Mouse (Mus musculus) kidney, embryonic 14.5 days (tissue): ENCODE data around the gene Dcun1d5. TPM values are rescaled to one million over a fixed set of nuclear protein-coding genes. Genes with fewer than 3 reads are reported as not detected.

Experiments used
- ATAC-seq: fragments of 200-750 bp; cut with Nextera tagmentation; 2 replicates; pipeline ENCODE4 v1.8.0; 2017; ENCODE audit warnings: moderate number of reproducible peaks, mild to moderate bottlenecking, moderate TSS enrichment, moderate library complexity; ENCODE audit not compliant: low FRiP score, low TSS enrichment
- H3K27ac ChIP-seq: fragments of 300-500 bp; sonication (generic); 2 replicates; pipeline ENCODE4 v1.5.1; 2014; ENCODE audit warnings: low read depth, mild to moderate bottlenecking, low read length, moderate library complexity, mixed read lengths
- H3K27me3 ChIP-seq: fragments of 300-500 bp; sonication (generic); 2 replicates; pipeline ENCODE4 v1.6.1; 2014; ENCODE audit warnings: mild to moderate bottlenecking, low read length; ENCODE audit not compliant: control insufficient read depth, insufficient read depth
- H3K36me3 ChIP-seq: fragments of 300-500 bp; sonication (generic); 2 replicates; pipeline ENCODE4 v1.6.1; 2014; ENCODE audit warnings: low read length, mixed read lengths; ENCODE audit not compliant: control insufficient read depth, insufficient read depth
- H3K4me1 ChIP-seq: fragments of 300-500 bp; sonication (generic); 2 replicates; pipeline ENCODE4 v1.6.1; 2014; ENCODE audit warnings: low read length, mixed read lengths; ENCODE audit not compliant: control insufficient read depth, insufficient read depth
- H3K4me2 ChIP-seq: fragments of 300-500 bp; sonication (generic); replicated peaks from 2 replicates; pipeline ENCODE4 v1.6.1; 2014; ENCODE audit warnings: low read depth, mild to moderate bottlenecking, low read length
- H3K4me3 ChIP-seq: fragments of 300-500 bp; sonication (generic); 2 replicates; pipeline ENCODE4 v1.5.1; 2014; ENCODE audit warnings: mild to moderate bottlenecking, low read length
- H3K9ac ChIP-seq: fragments of 300-500 bp; sonication (generic); 2 replicates; pipeline ENCODE4 v1.6.1; 2014; ENCODE audit warnings: low read depth, mild to moderate bottlenecking, low read length, moderate library complexity
- H3K9me3 ChIP-seq: fragments of 300-500 bp; sonication (generic); 2 replicates; pipeline ENCODE4 v1.6.1; 2016; ENCODE audit warnings: low read length; ENCODE audit not compliant: control insufficient read depth
- WGBS: fragments of 180-500 bp; shearing (Covaris S2); extraction: QIAGEN DNeasy Blood & Tissue Kit; methylation state at CpG from one replicate; pipeline ENCODE4 v1.1.7; 2014; 5-methylcytosine and 5-hydroxymethylcytosine counted together
- polyA plus RNA-seq: library from polyadenylated mRNA; unstranded; fragments of >200 nt; fragmentation: Nextera tagmentation; extraction: Ambion mirVana; gene quantifications from 2 replicates; pipeline ENCODE4 v1.2.1, GENCODE M21; 2014

Dcun1d5 gene
- 139 and 157 TPM in 2 replicates for polyA plus RNA-seq

DNA sequence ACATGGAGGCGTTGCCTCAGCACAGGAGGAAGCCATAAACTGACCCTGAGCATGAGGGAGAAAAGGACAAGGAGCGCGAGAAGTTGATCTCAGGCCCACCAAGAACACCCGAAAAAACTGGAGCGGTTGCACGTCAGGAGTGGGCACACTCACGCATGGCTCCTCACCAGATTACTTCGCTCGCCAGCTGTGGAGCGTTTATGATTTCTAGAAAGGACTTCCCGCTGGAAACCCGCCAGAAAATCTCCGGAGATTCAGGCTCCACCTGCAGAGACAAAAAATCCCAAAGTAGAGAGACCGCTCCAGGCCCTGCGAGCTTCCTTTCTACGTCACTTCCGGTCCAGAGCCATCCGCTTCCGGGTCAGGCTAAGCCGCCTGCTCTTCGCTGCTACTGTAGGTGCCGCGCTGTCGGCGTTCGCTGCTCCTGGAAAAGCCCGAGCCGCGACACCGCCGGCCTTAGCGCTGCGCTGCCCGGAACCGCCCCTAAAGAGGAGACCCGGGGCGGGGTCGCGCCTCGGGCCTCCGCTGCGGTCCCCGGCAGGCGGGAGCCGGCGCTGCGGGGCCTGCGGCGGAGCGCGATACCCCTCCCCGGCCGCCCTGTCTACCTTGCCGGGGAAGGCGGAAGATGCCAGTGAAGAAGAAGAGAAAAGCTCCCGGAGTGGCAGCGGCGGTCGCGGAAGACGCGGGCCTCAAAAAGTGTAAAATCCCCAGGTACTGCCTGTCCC lies at the start of gene Dcun1d5, which contains the start of gene Dync2h1:
TSS of gene Dcun1d5 (plus strand) at position 349 of the 725 bp plus-strand sequence.
TSS of gene Dync2h1 (minus strand) at position 275 of the 725 bp plus-strand sequence.
- H3K9me3 ChIP-seq = no peaks in the 10 kb centered on the region
- H3K4me3 ChIP-seq = peak within 1 kb of the TSS; percentile 90
- H3K27me3 ChIP-seq = no peaks in the 10 kb centered on the region
- H3K36me3 ChIP-seq = no peaks in the 10 kb centered on the region
- H3K27ac ChIP-seq = peak within 1 kb of the TSS; percentile 98
- under 1% methylated on average over 62 of the region's 62 CpGs for WGBS
- peak within 1 kb of the TSS; percentile 88 for H3K9ac ChIP-seq
- H3K4me1 ChIP-seq = peaks cover 16% of the 10 kb centered on the region
- ATAC-seq = peak; percentile 99
- H3K4me2 ChIP-seq = peak within 1 kb of the TSS; percentile 77

DNA sequence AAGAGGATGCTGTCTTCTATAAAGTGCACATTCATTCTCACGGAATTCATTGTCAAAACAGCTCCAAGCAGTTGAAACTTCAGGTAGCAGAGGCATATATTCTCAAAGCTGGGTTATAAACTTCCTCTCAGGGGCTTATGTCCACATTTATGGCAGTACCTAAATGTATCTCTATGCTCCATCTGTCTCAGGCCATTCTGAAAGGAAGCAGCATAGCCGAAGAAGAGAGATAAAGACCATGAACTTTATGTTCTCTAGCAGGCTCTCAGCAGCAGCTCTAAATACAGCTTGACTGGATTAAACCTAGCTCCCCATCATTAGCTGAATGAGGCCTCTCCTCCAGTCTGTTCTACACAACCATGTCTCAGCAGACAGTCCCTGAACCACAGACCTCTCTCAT lies 29.9 kb upstream of the Dcun1d5 start:
- Histone ChIP-seq H3K27me3 (no peaks in the 10 kb centered on the region), H3K27ac (no peak overlapping the region), H3K36me3 (peaks cover 31% of the 10 kb centered on the region), H3K4me3 (no peak overlapping the region), H3K9ac (no peak overlapping the region), H3K4me1 (no peaks in the 10 kb centered on the region), H3K4me2 (no peak overlapping the region), H3K9me3 (no peaks in the 10 kb centered on the region)
- no peak for ATAC-seq
- WGBS = 90% methylated on average over 2 of the region's 2 CpGs

DNA sequence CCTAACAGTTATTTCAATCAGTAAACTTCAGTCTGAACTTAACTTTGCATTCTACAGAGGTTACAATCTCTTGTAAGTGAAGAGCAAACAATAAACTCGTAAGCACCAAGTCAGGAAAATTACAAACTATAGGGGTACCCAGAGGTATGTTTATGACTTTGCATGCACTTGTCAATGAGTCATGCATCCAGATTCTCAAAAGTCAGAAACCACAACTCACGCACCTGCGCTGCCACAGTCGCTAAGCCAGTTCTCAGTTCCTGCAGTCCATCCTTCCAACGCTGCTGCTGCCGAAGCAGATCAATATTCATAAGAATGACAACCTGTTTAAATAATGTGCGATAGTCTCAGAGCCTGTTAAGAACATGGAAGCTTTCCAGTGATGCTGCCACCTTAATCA lies 25.7 kb upstream of the Dcun1d5 start:
- H3K4me3 ChIP-seq = no peak overlapping the region
- WGBS = 93% methylated on average over 7 of the region's 7 CpGs
- H3K9me3 ChIP-seq = no peaks in the 10 kb centered on the region
- H3K27ac ChIP-seq = no peak overlapping the region
- no peaks in the 10 kb centered on the region for H3K27me3 ChIP-seq
- H3K4me2 ChIP-seq = no peak overlapping the region
- peaks cover 47% of the 10 kb centered on the region for H3K36me3 ChIP-seq
- H3K9ac ChIP-seq = no peak overlapping the region
- no peak for ATAC-seq
- no peaks in the 10 kb centered on the region for H3K4me1 ChIP-seq

DNA sequence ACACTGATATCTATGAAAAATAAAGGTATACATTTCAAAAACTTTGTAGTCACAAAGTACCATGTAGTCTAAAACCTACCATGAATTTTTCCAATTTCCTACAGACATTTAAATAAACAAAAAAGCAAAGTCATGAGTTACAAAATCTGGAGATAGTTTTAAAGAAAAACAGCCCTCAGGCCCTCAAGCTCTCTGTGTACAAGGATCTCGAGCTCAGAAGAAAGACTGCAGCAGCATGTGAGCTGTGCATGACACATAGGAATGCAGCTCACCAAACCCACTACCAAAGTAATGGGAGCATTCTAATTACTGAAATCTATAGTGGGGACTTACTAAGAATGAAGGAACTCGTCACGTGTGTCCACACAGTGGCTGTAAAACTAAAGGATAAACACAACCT lies 24.6 kb upstream of the Dcun1d5 start:
- Histone ChIP-seq H3K4me2 (no peak overlapping the region), H3K36me3 (peaks cover 51% of the 10 kb centered on the region), H3K4me1 (no peaks in the 10 kb centered on the region), H3K9ac (no peak overlapping the region), H3K9me3 (no peaks in the 10 kb centered on the region), H3K4me3 (no peak overlapping the region), H3K27me3 (no peaks in the 10 kb centered on the region), H3K27ac (no peak overlapping the region)
- WGBS = 76% methylated on average over 3 of the region's 3 CpGs
- no peak for ATAC-seq

DNA sequence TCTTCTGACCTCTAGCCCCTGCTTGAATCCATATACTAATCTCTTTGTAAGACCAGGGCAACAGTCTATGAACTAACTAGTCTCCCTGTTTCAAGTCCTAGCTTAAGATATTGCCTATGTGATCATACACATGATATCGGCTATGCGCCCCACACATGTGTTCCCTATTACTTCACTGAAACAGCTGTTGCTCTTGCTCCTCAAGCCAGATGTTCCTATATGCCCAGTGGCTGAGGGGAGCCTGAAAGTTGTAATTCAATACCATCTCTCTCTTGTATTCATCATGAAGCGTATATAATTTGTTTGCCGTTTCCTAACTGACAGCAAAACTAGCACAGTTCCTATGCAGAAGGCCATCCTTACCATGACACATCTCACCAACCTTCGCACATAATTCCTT lies 23.6 kb upstream of the Dcun1d5 start:
- no peak overlapping the region for H3K4me2 ChIP-seq
- H3K36me3 ChIP-seq = peaks cover 48% of the 10 kb centered on the region
- no peaks in the 10 kb centered on the region for H3K27me3 ChIP-seq
- no peaks in the 10 kb centered on the region for H3K4me1 ChIP-seq
- no peak for ATAC-seq
- H3K9me3 ChIP-seq = no peaks in the 10 kb centered on the region
- H3K27ac ChIP-seq = no peak overlapping the region
- no peak overlapping the region for H3K9ac ChIP-seq
- 93% methylated on average over 5 of the region's 5 CpGs for WGBS
- no peak overlapping the region for H3K4me3 ChIP-seq

DNA sequence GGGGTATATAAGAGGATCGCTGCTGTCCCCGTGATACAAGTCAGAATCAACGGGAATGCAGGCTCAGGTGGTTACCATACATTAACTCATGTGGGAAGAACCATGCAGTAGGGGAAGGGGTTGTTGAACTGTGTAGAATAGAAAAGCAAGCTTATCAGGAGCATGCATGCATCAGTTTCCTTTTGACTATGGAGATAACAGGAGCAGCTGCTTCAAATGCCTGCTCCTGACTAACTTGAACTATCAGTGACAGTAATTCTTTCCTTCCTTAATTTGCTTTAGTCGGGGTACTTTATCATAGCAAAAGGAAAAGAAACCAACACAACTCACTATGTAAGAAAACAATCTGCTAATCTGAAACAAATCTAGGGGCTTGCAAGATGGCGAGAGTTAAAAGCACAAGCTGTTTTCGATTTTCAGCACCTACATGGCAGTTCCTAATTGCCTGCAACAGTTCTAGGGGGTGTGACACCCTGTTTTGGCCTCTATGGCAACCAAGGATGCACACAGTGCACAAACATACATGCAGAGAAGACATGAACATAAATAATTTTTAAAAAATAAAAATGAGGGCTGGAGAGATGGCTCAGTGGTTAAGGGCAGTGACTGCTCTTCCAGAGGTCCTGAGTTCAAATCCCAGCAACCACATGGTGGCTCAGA lies 16.9 kb upstream of the Dcun1d5 start:
- Histone ChIP-seq H3K9me3 (no peaks in the 10 kb centered on the region), H3K4me2 (no peak overlapping the region), H3K4me3 (no peak overlapping the region), H3K9ac (no peak overlapping the region), H3K27ac (no peak overlapping the region), H3K36me3 (peaks cover 38% of the 10 kb centered on the region), H3K4me1 (no peaks in the 10 kb centered on the region), H3K27me3 (no peaks in the 10 kb centered on the region)
- no peak for ATAC-seq
- WGBS = 95% methylated on average over 6 of the region's 6 CpGs

DNA sequence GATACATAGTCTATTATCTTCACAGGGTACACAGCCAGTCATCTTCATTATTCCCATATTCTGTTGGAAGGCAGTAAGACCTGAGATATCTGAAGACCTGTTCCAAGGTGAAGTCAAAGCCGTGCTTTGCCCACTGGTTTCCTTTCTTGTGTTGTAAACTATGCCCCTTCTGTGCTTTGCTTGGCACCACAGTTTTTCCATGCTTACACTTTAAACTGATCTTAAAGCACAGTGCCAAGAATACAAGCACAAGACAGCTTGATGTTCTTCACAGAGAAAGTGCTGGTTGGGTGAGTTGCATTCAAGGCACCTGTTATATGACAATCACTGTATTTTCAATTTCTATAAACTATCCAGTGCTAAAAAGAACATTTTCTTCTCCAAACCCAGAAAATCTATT lies 10.6 kb upstream of the Dcun1d5 start:
- Histone ChIP-seq H3K4me2 (no peak overlapping the region), H3K36me3 (peaks cover 18% of the 10 kb centered on the region; the same call in 1 of the 2 replicates), H3K4me1 (no peaks in the 10 kb centered on the region), H3K27me3 (no peaks in the 10 kb centered on the region), H3K4me3 (no peak overlapping the region), H3K9me3 (no peaks in the 10 kb centered on the region), H3K27ac (no peak overlapping the region), H3K9ac (no peak overlapping the region)
- 96% methylated on average over 1 of the region's 1 CpGs for WGBS
- ATAC-seq = no peak

DNA sequence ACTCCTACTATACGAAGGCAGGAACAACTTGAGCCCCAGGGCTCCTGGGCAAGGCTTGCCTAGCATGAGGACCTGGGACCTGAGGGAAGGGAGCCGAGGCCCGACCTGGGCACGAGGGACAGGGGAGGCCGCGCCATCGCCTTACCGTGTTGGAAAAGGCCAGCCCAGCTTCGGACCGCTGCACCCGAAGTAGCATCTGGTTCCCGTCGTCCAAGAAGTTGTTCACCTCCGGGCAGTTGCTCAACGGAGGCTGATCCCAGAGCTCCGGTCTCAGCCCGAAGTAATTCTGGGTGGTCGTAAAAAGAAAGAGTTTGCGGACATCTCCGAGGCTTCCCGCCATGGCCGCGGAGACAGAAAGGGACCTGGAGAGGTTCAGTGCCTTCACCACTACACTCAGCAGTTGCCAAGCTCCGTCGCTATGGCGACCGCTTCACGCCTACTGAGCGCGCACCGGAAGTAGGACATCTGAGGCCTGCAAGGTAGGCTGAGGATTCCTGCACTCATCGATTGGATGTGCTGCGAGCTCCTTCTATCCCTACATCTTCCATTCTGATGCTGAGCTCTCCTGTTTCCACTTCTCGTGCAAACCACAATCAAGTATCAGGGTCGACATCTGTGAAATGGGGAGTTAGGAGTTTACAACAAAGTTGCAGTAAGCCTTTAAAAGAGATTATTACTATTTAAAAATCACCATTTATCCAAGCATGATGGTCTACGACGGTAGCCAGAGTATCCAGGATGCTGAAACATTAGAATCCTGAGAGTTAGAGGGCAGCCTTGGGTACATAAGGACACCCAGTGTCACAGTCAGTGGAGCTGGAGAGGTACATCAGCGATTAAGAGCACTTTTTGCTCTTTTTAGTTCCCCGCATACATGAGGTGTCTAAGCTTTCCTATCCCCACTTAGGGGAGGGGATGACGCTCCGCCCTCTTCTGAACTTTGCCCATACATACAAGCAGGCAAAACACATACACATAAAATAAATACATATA lies 7.4 kb upstream of the Dcun1d5 start:
- H3K4me3 ChIP-seq = peak overlapping the region; percentile 53
- H3K27ac ChIP-seq = peak overlapping the region; percentile 9; the same call in 1 of the 2 replicates
- peaks cover 9% of the 10 kb centered on the region; the same call in 1 of the 2 replicates for H3K36me3 ChIP-seq
- no peaks in the 10 kb centered on the region for H3K4me1 ChIP-seq
- 10% methylated on average over 41 of the region's 41 CpGs for WGBS
- H3K27me3 ChIP-seq = no peaks in the 10 kb centered on the region
- H3K4me2 ChIP-seq = peak overlapping the region; percentile 53
- peak; percentile 99 for ATAC-seq
- H3K9ac ChIP-seq = peak overlapping the region; percentile 53
- H3K9me3 ChIP-seq = no peaks in the 10 kb centered on the region
